In genomic region chr7:16554215-16554614, GRCm38 (mm10) we compare ENCODE assay signal across 16 mouse cellular contexts.
"Had no signal": no experiment of that assay in that cellular context is flagged by ENCODE, and none has a peak within 500 bp of the region (broad histone marks: within the 10 kb centered on the region; RNA-seq: fewer than 3 reads in every experiment).

No protein-coding gene starts in this region.

- H3K9me3 ChIP-seq: liver, embryonic 13.5 days; liver, embryonic 15.5 days; lung, embryonic 15.5 days; megakaryocyte, embryonic 14.5 days; midbrain, embryonic 13.5 days; midbrain, embryonic 15.5 days; neural tube, embryonic 12.5 days; stomach, embryonic 15.5 days had no signal

- H3K4me1 ChIP-seq: liver, embryonic 15.5 days; stomach, embryonic 15.5 days had no signal

- H3K27ac ChIP-seq: liver, embryonic 13.5 days; liver, embryonic 15.5 days; lung, embryonic 15.5 days; macrophage; midbrain, embryonic 13.5 days; midbrain, embryonic 15.5 days; neural tube, embryonic 12.5 days; stomach, embryonic 15.5 days; stomach, postnatal 0 days had no signal

- H3K9ac ChIP-seq: liver, embryonic 13.5 days; liver, embryonic 15.5 days; liver, postnatal 0 days; lung, embryonic 15.5 days; midbrain, embryonic 13.5 days; midbrain, embryonic 15.5 days; neural tube, embryonic 12.5 days; stomach, embryonic 15.5 days had no signal

- H3K36me3 ChIP-seq: liver, embryonic 13.5 days; liver, embryonic 15.5 days; lung, embryonic 15.5 days; midbrain, embryonic 13.5 days; midbrain, embryonic 15.5 days; stomach, embryonic 15.5 days had no signal

- H3K4me3 ChIP-seq: liver, embryonic 13.5 days; liver, embryonic 15.5 days; lung, embryonic 15.5 days; megakaryocyte, embryonic 14.5 days; midbrain, embryonic 13.5 days; midbrain, embryonic 15.5 days; neural tube, embryonic 12.5 days; stomach, embryonic 15.5 days had no signal

- H3K27me3 ChIP-seq: liver, embryonic 13.5 days; liver, embryonic 15.5 days; lung, embryonic 15.5 days; megakaryocyte, embryonic 14.5 days; midbrain, embryonic 13.5 days; midbrain, embryonic 15.5 days; neural tube, embryonic 12.5 days; stomach, embryonic 15.5 days had no signal

- H3K4me2 ChIP-seq: liver, embryonic 13.5 days; liver, embryonic 15.5 days; lung, embryonic 15.5 days; midbrain, embryonic 11.5 days; midbrain, embryonic 13.5 days; midbrain, embryonic 15.5 days; neural tube, embryonic 12.5 days; stomach, embryonic 15.5 days had no signal

- DNase-seq: liver, embryonic 13.5 days; liver, postnatal 0 days; right cerebral cortex, postnatal 14 days; thymus, adult 2 months; thymus, postnatal 25 days; thymus, postnatal 4 days had no signal

- ATAC-seq: liver, postnatal 0 days; midbrain, embryonic 13.5 days; midbrain, embryonic 15.5 days had no signal
